In genomic region chr12:70628384-70629365, GRCm38 (mm10) we compare ENCODE assay signal across 14 mouse cellular contexts.
A peak's percentile ranks its signal among the peaks of the same experiment; 100 is the strongest.
DNase-seq lines count a peak whose midpoint lies in the region; TF ChIP-seq lines count a peak whose summit lies in the region.
"Had no signal": no experiment of that assay in that cellular context is flagged by ENCODE, and none has a peak within 500 bp of the region (broad histone marks: within the 10 kb centered on the region; RNA-seq: fewer than 3 reads in every experiment).

No protein-coding gene starts in this region.

- intact Hi-C loops in gastrocnemius, adult 2 months (cut with DNase I), result no loop called here

- H3K27me3 ChIP-seq in kidney, adult 2 months (replicated peaks; ENCODE audit: control insufficient read depth, insufficient read depth, low read length), result no peaks in the 10 kb centered on the region

- no peak for DNase-seq in gastrocnemius, adult 2 months
- no peak for DNase-seq in gastrocnemius, postnatal 25 days
- DNase-seq in testis, postnatal 10 days (ENCODE audit: low spot score), result peak; percentile 18
- no peak for DNase-seq in testis, postnatal 14 days (ENCODE audit: low spot score)
- DNase-seq in lung, postnatal 36 days, result peak; percentile 44
- DNase-seq in thymus, postnatal 25 days, result peak; percentile 66
- DNase-seq in kidney, adult 11 months, result no peak
- DNase-seq in kidney, adult 2 months, result no peak
- DNase-seq: cerebellum, adult 11 months; heart, adult 2 months; kidney, adult 18-20 months had no signal

- no peak overlapping the region for H3K4me3 ChIP-seq in gastrocnemius, adult 2 months
- H3K4me3 ChIP-seq in kidney, adult 2 months (ENCODE audit: insufficient read depth, low read depth, low read length), result no peak overlapping the region
- H3K4me3 ChIP-seq: erythroblast, embryonic 14.5 days; heart, adult 2 months; hindbrain, embryonic 10.5 days had no signal

- 61% methylated on average over 21 of the region's 21 CpGs for WGBS in kidney, adult 2 months

- TF ChIP-seq CTCF in gastrocnemius, adult 2 months (IDR thresholded peaks at IDR 0.05), result no peak
- TF ChIP-seq CTCF in kidney, adult 2 months (conservative IDR thresholded peaks at IDR 0.05; ENCODE audit: insufficient read depth, insufficient read length, low read depth, low read length), result no peak

- H3K4me1 ChIP-seq in kidney, adult 2 months (ENCODE audit: control insufficient read depth, insufficient read depth, low read length), result no peaks in the 10 kb centered on the region

- H3K36me3 ChIP-seq in kidney, adult 2 months (ENCODE audit: control insufficient read depth, insufficient read depth, low read length), result no peaks in the 10 kb centered on the region
- H3K36me3 ChIP-seq: hindbrain, embryonic 10.5 days had no signal

- H3K27ac ChIP-seq in gastrocnemius, adult 2 months, result peak overlapping the region; percentile 12; the same call in 1 of the 2 replicates
- H3K27ac ChIP-seq in kidney, adult 2 months (ENCODE audit: insufficient read depth, low read depth, low read length), result no peak overlapping the region
- H3K27ac ChIP-seq: heart, adult 2 months; hindbrain, embryonic 10.5 days; macrophage had no signal

- no peak for TF ChIP-seq POLR2A in kidney, adult 2 months (IDR thresholded peaks at IDR 0.05; ENCODE audit: low read depth, low read length)

Comparison
In these comparisons a context has a peak if more than half of its experiments do, and no peak if none do; other contexts are left out.
1. DNase-seq: peak in testis, postnatal 10 days (single experiment), lung, postnatal 36 days (single experiment) and thymus, postnatal 25 days (single experiment); none in gastrocnemius, adult 2 months (single experiment), gastrocnemius, postnatal 25 days (single experiment), testis, postnatal 14 days (single experiment), kidney, adult 11 months (single experiment) and kidney, adult 2 months (single experiment).